Mouse (Mus musculus): ENCODE measurements around the gene Endod1.

Endod1 gene

GRCm38 (mm10) chr9:14381353-14382055, at the start of gene Endod1:
Gene Endod1, minus strand, starts transcription at chr9:14381507.
- peak in 1 of 2 experiments; percentile 61 for DNase-seq (ENCODE audit: inconsistent age in 2 of 2, low spot score in 1 of 2)

GRCm38 (mm10) chr9:14409153-14409552, 27.8 kb upstream of the Endod1 start:
- no peak for DNase-seq (ENCODE audit: inconsistent age in 2 of 2, low spot score in 1 of 2)

DNA sequence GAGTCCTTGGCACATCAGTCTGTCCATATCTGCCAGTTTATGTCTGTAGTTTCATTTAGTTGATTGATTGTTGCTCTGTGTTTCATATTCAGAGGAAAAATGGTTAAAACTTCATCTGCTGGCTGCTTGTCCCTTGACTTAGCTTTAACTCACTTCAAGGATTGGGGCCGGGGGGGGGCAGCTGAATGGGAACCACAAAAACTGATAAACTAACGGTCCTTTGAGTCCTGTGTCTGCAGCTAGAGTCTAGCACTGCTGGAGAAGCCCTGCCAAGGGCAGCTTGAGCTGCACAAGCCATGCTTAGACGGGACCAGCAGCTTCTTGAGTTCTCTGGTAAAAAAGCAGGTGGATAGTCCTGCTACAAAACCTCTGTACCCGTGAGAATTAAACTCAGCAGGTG, 26.7 kb upstream of the Endod1 start:
- no peak for DNase-seq (ENCODE audit: inconsistent age in 2 of 2, low spot score in 1 of 2)

GRCm38 (mm10) chr9:14406056-14406455, 24.7 kb upstream of the Endod1 start:
- no peak for DNase-seq (ENCODE audit: inconsistent age in 2 of 2, low spot score in 1 of 2)

- DNase-seq (ENCODE audit: inconsistent age in 2 of 2, low spot score in 1 of 2), result no peak
These were observed 20.8 kb upstream of the Endod1 start for GRCm38 (mm10) chr9:14402099-14402498.

GRCm38 (mm10) chr9:14400392-14400791, 19.1 kb upstream of the Endod1 start:
- no peak for DNase-seq (ENCODE audit: inconsistent age in 2 of 2, low spot score in 1 of 2)

DNA sequence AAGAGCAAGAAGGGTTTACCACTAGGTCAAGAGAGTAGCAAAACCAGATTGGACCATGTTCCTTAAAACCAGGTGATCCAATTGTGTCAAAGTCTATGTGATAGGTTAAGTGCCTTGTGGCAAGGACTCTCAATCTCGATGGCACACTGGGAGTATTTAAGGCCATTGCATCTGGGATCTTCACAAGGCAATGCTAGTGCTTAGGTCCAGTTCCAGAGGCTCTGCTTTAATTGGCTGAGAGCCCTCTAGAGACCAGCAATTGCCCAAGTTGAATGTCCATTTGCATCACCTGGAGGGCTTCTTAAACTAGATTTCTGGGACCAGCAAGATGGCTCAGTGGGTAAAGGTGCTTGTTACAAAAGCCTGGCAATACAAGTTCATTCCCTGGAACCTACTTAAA, 17.6 kb upstream of the Endod1 start:
- no peak for DNase-seq (ENCODE audit: inconsistent age in 2 of 2, low spot score in 1 of 2)

GRCm38 (mm10) chr9:14398084-14398483, 16.8 kb upstream of the Endod1 start:
- DNase-seq (ENCODE audit: inconsistent age in 2 of 2, low spot score in 1 of 2), result peak in 1 of 2 experiments; percentile 67

GRCm38 (mm10) chr9:14397449-14397819, 16.1 kb upstream of the Endod1 start:
- no peak for DNase-seq (ENCODE audit: inconsistent age in 2 of 2, low spot score in 1 of 2)

GRCm38 (mm10) chr9:14396819-14397448, 15.6 kb upstream of the Endod1 start:
- DNase-seq (ENCODE audit: inconsistent age in 2 of 2, low spot score in 1 of 2), result no peak

DNA sequence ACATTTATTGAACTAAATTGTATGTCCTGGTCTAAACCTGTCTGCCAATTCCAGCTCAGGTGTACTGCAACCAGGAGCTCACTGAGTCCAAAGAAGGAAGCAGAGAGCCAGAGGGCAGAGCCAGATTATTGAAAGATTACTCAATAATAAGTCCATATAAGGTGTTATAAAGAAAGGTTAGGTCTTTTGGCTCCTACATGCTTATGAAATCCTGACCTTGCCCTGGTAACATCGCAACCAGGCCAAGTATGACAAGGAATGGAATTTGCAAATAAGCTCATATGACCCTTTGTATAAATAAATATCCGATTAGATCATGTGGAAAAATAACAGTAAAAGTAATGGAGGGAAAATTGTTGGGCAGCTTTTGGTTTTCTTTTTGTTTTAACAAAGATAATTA, 14.8 kb upstream of the Endod1 start:
- DNase-seq (ENCODE audit: inconsistent age in 2 of 2, low spot score in 1 of 2), result peak in 1 of 2 experiments; percentile 51

DNA sequence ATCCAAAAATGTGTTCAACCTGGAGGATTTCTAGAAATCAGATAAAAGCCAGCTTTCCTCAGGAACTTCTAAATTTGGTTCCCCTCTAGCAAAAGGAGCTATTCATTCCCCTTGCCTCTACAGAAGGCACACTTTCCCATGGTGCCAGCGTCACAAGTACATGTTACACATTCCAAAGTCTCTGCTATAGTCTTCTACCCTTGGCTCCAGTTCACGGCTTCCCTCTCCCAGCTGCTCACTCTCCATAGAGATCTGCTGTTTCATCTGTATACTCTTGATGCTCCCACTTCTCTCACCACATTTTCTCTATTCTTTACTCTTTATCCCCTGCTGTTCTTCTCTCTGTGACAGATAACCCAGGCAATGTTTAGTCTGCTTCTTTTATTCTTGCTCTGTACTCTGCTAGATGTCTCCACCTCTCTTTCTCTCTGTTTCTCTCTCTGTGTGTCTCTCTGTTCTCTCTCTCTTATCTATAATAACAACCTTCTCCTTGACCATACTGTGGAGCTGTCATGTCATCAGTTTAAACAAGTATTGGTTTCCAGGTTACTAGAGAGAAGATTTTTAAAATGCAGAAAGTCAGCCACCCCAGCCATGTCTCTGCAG, 13.8 kb upstream of the Endod1 start:
- DNase-seq (ENCODE audit: inconsistent age in 2 of 2, low spot score in 1 of 2), result no peak

DNA sequence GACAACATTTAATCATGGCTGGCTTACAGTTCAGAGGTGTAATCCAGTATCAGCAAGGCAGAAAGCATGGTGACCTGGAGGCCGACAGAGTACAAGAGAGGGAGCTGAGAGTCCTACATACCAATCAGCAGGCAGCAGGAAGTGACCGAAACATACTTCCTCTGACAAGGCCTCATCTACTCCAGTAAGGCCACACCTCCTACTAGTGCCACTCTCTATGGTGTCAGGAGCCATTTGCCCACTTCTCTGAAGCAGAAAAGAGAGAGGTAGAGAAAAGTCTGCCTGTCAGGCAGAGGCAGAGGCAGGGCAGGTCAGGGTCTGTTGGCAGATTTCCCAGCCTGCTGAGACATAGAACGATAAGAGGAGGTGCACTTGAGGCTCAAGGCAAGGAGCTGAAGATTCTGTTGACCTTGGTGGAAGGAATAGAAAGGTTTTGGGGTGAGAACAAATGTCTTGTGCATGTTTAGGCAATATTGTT, 10.6 kb upstream of the Endod1 start:
- DNase-seq (ENCODE audit: inconsistent age in 2 of 2, low spot score in 1 of 2), result no peak

DNA sequence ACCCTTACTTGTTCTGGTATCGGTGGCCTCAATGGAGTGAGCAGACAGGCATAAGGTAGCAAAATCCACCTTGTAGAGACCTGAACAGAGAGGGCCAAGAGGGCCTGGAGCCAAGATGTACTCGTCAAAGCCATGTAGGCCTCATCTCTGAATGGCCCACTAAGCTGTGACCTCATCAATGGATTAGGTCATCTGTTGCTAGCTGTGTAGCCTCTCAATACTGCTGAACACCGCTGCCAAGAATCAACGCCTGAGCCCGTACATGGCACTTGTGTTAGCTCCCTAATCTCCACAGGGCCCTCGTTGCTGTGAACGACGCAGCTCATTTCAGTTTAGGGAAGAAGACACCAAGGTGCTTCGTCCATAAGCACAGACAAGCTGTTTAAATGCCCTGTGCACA, 10.0 kb upstream of the Endod1 start:
- no peak for DNase-seq (ENCODE audit: inconsistent age in 2 of 2, low spot score in 1 of 2)

DNA sequence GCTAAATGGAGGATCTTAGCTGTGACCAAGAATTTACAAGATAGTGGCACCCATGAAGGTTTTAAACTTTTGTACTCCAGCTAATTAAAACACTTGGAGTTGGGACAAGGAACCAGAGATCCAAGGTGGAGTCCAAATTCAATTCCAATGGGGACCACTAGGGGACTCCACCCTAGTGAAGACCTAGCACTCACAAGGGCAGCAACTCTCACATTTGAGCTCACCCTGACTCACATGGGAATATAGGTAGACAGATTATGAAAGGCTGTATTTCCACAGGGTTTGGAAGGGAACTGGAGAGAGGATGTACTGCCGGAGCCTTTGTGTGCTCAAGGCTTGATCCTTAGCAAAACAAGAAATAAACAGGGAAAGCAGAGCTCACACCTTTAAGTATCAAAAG, 9.0 kb upstream of the Endod1 start:
- peak in 1 of 2 experiments; percentile 73 for DNase-seq (ENCODE audit: inconsistent age in 2 of 2, low spot score in 1 of 2)

DNA sequence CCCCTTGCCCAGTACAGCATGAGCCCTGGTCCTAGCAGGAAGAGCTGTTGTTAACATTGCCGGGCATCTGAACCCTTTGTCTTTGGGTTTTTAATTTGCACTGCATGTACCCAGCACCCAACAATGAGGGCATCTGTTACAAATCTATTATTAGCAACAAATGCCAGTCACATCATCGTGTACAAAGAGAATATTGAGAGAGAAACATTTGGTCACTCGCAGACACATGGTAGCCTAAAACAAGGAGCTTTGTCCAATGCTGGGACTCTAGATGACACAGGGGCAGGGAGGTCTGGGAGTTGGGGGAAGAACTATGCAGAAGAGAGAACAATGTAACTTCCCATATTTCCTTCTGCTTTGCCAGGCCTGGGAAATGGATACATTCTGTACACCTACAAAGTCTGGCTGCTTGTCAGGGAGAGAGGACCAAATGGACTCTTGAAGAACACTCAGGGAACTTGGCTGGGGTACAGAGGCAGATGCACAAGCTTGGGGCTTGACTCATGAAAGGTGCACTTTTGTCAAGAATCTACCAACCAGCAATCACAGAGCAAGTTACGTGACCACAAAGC, 7.8 kb upstream of the Endod1 start:
- DNase-seq (ENCODE audit: inconsistent age in 2 of 2, low spot score in 1 of 2), result no peak

GRCm38 (mm10) chr9:14388001-14388400, 6.7 kb upstream of the Endod1 start:
- DNase-seq (ENCODE audit: inconsistent age in 2 of 2, low spot score in 1 of 2), result no peak

DNA sequence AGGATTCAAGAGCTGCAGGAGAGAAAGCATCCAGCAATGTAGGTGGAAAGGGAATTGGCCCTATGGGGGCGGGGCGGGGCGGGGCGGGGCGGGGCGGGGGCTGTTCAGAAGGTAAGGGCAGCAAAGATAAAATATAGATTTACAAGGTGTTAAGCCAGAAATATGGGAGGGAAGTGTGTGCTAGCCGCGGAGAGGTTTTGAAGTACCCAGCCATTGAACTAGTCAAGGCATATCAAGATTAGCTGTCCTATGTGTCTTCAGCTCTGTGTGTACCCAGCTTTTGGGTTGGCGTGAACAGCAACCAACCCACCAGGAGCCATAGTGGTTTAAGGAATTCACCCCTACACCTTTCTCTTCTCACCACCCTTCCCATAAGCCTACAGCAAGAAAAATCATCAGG, 5.5 kb upstream of the Endod1 start:
- no peak for DNase-seq (ENCODE audit: inconsistent age in 2 of 2, low spot score in 1 of 2)

GRCm38 (mm10) chr9:14385665-14386064, 4.4 kb upstream of the Endod1 start:
- no peak for DNase-seq (ENCODE audit: inconsistent age in 2 of 2, low spot score in 1 of 2)

GRCm38 (mm10) chr9:14383186-14383920, 2.0 kb upstream of the Endod1 start:
- DNase-seq (ENCODE audit: inconsistent age in 2 of 2, low spot score in 1 of 2), result no peak

DNA sequence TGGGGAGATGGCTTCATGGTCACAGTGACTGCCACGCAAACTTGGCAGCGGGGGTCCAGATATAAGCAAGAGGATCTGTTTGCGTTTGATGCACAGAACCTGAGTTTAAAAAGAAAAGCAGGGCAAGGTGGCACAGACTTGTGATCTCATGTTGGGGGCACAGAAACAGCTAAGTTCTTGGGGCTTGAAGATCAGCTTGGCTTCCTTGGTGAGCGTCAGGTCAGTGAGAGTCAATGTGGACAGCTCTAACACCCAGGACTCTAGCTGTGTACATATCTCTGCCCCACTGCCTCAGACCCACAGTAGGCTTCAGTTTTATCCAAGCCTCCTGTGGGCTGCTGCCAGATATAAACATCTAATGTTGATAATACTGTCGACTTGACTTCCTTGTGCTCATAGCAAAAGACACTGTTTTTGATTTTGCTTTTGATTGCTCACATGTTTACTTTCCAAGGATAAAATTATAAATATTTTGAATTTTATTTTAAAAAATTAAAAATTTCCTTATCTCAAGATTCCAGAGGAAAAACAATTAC, 1.0 kb upstream of the Endod1 start:
- DNase-seq (ENCODE audit: inconsistent age in 2 of 2, low spot score in 1 of 2), result no peak
